Mouse (Mus musculus) hindbrain, embryonic 10.5 days (tissue): ENCODE measurements around the gene Rsrc1. TPM values are rescaled to one million over a fixed set of nuclear protein-coding genes. Genes with fewer than 3 reads are reported as not detected.
A peak's percentile ranks its signal among the peaks of the same experiment; 100 is the strongest.

Experiments used
- DNase-seq: peaks from one replicate; pipeline ENCODE4 v3.0.0-alpha.2; 2017; ENCODE audit warnings: low spot score
- H3K27ac ChIP-seq: fragments of 300-500 bp; sonication (generic); 2 replicates; pipeline ENCODE4 v1.5.1; 2016; ENCODE audit warnings: mild to moderate bottlenecking, moderate library complexity
- H3K27me3 ChIP-seq: fragments of 300-500 bp; sonication (generic); 2 replicates; pipeline ENCODE4 v1.6.1; 2016; ENCODE audit warnings: mild to moderate bottlenecking; ENCODE audit not compliant: poor library complexity, insufficient read depth, severe bottlenecking
- H3K36me3 ChIP-seq: fragments of 300-500 bp; sonication (generic); 2 replicates; pipeline ENCODE4 v1.6.1; 2016; ENCODE audit warnings: mild to moderate bottlenecking, moderate library complexity
- H3K4me1 ChIP-seq: fragments of 300-500 bp; sonication (generic); replicated peaks from 2 replicates; pipeline ENCODE4 v1.6.1; 2016; ENCODE audit warnings: mild to moderate bottlenecking
- H3K4me3 ChIP-seq: fragments of 300-500 bp; sonication (generic); 2 replicates; pipeline ENCODE4 v1.5.1; 2016; ENCODE audit warnings: mild to moderate bottlenecking, moderate library complexity
- H3K9me3 ChIP-seq: fragments of 300-500 bp; sonication (generic); 2 replicates; pipeline ENCODE4 v1.6.1; 2016; ENCODE audit warnings: mild to moderate bottlenecking, moderate library complexity
- WGBS: fragments of 180-500 bp; shearing (Covaris S2); methylation state at CpG from one replicate; pipeline ENCODE4 v1.1.7; 2016; 5-methylcytosine and 5-hydroxymethylcytosine counted together
- polyA plus RNA-seq: library from polyadenylated mRNA; unstranded; fragments of >200 nt; fragmentation: Nextera tagmentation; extraction: Ambion mirVana; gene quantifications from 2 replicates; pipeline ENCODE4 v1.2.1, GENCODE M21; 2016

Gene Rsrc1
- polyA plus RNA-seq, 1 experiment from 2014 or later = 31.7 TPM

GRCm38 (mm10) chr3:66977811-66978456 lies 3.3 kb upstream of the Rsrc1 start:
- H3K4me1 ChIP-seq = peaks cover 47% of the 10 kb centered on the region
- peak overlapping the region; percentile 62; the same call in 1 of the 2 replicates for H3K4me3 ChIP-seq
- H3K36me3 ChIP-seq = no peaks in the 10 kb centered on the region
- H3K27me3 ChIP-seq = peaks cover 100% of the 10 kb centered on the region
- 1% methylated on average over 25 of the region's 25 CpGs for WGBS
- H3K27ac ChIP-seq = 0 out of 2 replicates have a peak overlapping the region, but pooled peaks have one; percentile 74
- H3K9me3 ChIP-seq = no peaks in the 10 kb centered on the region
- DNase-seq = peak; percentile 38

GRCm38 (mm10) chr3:66978457-66979381 lies 2.5 kb upstream of the Rsrc1 start:
- peaks cover 40% of the 10 kb centered on the region for H3K4me1 ChIP-seq
- peak; percentile 60 for DNase-seq

GRCm38 (mm10) chr3:66979491-66979890 lies 1.7 kb upstream of the Rsrc1 start:
- Histone ChIP-seq H3K27ac (no peak overlapping the region), H3K27me3 (peaks cover 100% of the 10 kb centered on the region), H3K36me3 (no peaks in the 10 kb centered on the region), H3K9me3 (no peaks in the 10 kb centered on the region), H3K4me1 (peaks cover 39% of the 10 kb centered on the region), H3K4me3 (peak overlapping the region; percentile 62)
- DNase-seq = peak; percentile 33
- WGBS = 4% methylated on average over 9 of the region's 9 CpGs

More at GRCm38 (mm10) chr3:66978457-66979381, 2.5 kb upstream of the Rsrc1 start:
- H3K27me3 ChIP-seq = peaks cover 100% of the 10 kb centered on the region
- peak overlapping the region; percentile 62 for H3K4me3 ChIP-seq
- H3K9me3 ChIP-seq = no peaks in the 10 kb centered on the region
- no peaks in the 10 kb centered on the region for H3K36me3 ChIP-seq
- H3K27ac ChIP-seq = peak overlapping the region; percentile 74
- WGBS = under 1% methylated on average over 45 of the region's 45 CpGs

DNA sequence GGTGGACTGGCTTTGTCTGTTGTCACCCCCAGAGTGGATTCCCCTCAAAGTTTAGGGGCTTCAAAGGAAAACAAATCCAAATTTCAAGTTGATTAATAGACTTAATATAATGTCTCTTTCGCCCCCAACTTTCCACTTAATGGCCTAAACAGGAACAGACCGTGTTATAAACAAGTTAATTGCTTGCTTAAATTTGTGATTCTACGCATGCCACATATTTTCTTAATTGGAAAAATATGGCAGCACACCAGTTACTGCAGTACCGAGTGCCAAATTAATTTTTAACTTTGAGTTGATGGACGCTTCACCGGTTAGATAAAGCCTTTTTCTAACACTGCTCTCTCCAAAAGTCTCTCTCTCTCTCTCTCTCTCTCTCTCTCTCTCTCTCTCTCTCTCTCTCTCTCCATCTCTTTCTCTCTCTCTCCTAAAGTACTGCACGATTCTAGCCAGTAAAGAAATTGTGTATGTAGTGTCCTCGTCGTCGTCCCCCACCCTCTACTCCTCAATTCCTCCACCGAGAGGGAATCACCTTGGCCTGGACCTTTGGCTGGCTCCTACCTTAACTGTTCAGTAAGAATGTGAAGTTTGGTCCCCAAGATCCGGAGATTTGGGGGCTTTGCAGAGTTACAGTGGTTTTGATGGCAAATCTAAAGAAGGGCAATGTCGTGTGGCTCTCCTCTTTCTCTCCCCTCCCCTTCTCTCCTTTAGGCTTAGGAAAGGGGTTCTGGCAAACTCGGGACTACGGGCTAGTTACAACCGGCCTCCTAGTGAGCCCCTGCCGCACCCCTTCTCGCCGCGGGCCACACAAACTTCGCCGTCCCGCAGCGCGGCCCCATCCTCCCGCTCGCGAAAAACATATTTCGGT lies 847 bp upstream of the Rsrc1 start:
- WGBS = 2% methylated on average over 29 of the region's 29 CpGs
- peaks cover 99% of the 10 kb centered on the region for H3K27me3 ChIP-seq

GRCm38 (mm10) chr3:66981706-66982105 lies 516 bp downstream of the Rsrc1 start, which contains the start of gene Shox2:
Shox2 (minus strand) TSS chr3:66981771.
- Histone ChIP-seq H3K27me3 (peaks cover 86% of the 10 kb centered on the region), H3K36me3 (no peaks in the 10 kb centered on the region), H3K4me1 (peaks cover 46% of the 10 kb centered on the region), H3K4me3 (peak within 1 kb of the TSS; percentile 62), H3K27ac (peak within 1 kb of the TSS; percentile 81), H3K9me3 (no peaks in the 10 kb centered on the region)
- no peak for DNase-seq
- 0% methylated on average over 15 of the region's 15 CpGs for WGBS

More for the DNA sequence above, 847 bp upstream of the Rsrc1 start:
- Histone ChIP-seq H3K9me3 (no peaks in the 10 kb centered on the region), H3K4me3 (peak overlapping the region; percentile 62), H3K4me1 (peaks cover 39% of the 10 kb centered on the region), H3K36me3 (no peaks in the 10 kb centered on the region), H3K27ac (peak overlapping the region; percentile 81)
- peak; percentile 44 for DNase-seq

DNA sequence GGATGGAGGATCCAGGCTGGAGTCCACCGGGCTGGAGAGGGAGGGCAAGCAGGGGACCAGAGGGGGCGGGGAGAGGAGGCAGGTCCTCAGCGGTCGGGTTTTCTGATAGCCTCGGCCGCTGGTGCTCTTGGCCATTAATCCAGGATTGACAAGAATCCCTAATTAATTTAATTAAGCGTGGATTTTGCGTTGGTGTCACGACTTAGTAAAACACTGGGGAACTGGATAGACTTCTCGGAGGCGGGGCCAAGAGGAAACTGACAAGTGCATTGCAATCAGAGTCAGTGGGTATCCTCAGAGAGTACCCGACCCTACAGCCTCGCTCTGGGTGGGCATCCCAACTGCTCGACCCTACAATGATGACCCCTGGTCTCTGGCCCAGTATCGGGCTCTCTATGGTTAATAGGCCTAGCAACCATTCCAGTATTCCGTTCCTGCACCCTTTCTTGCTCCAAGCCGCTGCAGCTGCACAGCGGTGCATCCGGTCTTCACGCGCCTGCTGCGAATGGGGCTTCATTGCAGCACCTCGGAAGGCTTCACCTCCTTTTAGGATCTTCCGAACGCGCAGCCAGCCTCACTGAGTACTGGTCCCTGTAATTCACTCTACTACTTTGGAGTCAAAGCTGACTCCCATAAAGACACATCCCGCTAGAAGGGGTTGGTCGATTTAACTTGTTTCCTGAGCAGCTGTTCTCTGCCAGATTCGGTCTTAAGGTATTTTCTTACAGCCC lies 1.2 kb downstream of the Rsrc1 start:
- peak overlapping the region; percentile 62 for H3K4me3 ChIP-seq
- peaks cover 43% of the 10 kb centered on the region for H3K4me1 ChIP-seq
- peak; percentile 69 for DNase-seq
- H3K27me3 ChIP-seq = peaks cover 79% of the 10 kb centered on the region
- H3K9me3 ChIP-seq = no peaks in the 10 kb centered on the region
- no peaks in the 10 kb centered on the region for H3K36me3 ChIP-seq
- H3K27ac ChIP-seq = peak overlapping the region; percentile 81; the same call in 1 of the 2 replicates
- under 1% methylated on average over 29 of the region's 29 CpGs for WGBS

GRCm38 (mm10) chr3:66983481-66983880 lies 2.3 kb downstream of the Rsrc1 start:
- no peak overlapping the region for H3K27ac ChIP-seq
- DNase-seq = no peak
- no peak overlapping the region for H3K4me3 ChIP-seq
- H3K9me3 ChIP-seq = no peaks in the 10 kb centered on the region
- peaks cover 42% of the 10 kb centered on the region for H3K4me1 ChIP-seq
- 12% methylated on average over 3 of the region's 3 CpGs for WGBS
- H3K27me3 ChIP-seq = peaks cover 68% of the 10 kb centered on the region
- no peaks in the 10 kb centered on the region for H3K36me3 ChIP-seq

GRCm38 (mm10) chr3:66985539-66986286 lies 4.5 kb downstream of the Rsrc1 start:
- H3K36me3 ChIP-seq = no peaks in the 10 kb centered on the region
- H3K4me1 ChIP-seq = peaks cover 31% of the 10 kb centered on the region
- WGBS = under 1% methylated on average over 60 of the region's 60 CpGs
- peaks cover 46% of the 10 kb centered on the region for H3K27me3 ChIP-seq
- H3K27ac ChIP-seq = peak overlapping the region; percentile 96
- peak overlapping the region; percentile 71 for H3K4me3 ChIP-seq
- DNase-seq = peak; percentile 91
- H3K9me3 ChIP-seq = no peaks in the 10 kb centered on the region

DNA sequence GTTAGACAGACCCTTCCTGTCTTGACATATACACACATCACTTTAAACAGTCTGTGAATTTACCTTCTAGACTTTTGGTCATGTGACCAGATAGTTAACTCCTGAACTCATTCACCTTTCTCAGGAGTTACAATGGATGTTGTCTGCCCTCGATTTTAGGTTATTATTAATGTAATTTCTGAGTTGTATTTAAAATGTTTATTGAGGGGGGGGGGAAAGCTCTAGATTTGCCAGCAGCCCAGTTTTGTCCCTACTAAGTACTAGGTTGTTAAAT lies 5.0 kb downstream of the Rsrc1 start:
- no peaks in the 10 kb centered on the region for H3K9me3 ChIP-seq
- H3K27ac ChIP-seq = peak overlapping the region; percentile 96
- peaks cover 41% of the 10 kb centered on the region for H3K27me3 ChIP-seq
- peak overlapping the region; percentile 71 for H3K4me3 ChIP-seq
- DNase-seq = no peak
- H3K4me1 ChIP-seq = peaks cover 26% of the 10 kb centered on the region
- H3K36me3 ChIP-seq = no peaks in the 10 kb centered on the region
- WGBS = 12% methylated on average over 1 of the region's 1 CpGs

- no peaks in the 10 kb centered on the region for H3K9me3 ChIP-seq
- 92% methylated on average over 1 of the region's 1 CpGs for WGBS
- no peak overlapping the region for H3K4me3 ChIP-seq
- no peak for DNase-seq
- no peaks in the 10 kb centered on the region for H3K4me1 ChIP-seq
- H3K27me3 ChIP-seq = no peaks in the 10 kb centered on the region
- peaks cover 52% of the 10 kb centered on the region for H3K36me3 ChIP-seq
- H3K27ac ChIP-seq = no peak overlapping the region
These were observed 15.6 kb downstream of the Rsrc1 start for GRCm38 (mm10) chr3:66996820-66997219.

DNA sequence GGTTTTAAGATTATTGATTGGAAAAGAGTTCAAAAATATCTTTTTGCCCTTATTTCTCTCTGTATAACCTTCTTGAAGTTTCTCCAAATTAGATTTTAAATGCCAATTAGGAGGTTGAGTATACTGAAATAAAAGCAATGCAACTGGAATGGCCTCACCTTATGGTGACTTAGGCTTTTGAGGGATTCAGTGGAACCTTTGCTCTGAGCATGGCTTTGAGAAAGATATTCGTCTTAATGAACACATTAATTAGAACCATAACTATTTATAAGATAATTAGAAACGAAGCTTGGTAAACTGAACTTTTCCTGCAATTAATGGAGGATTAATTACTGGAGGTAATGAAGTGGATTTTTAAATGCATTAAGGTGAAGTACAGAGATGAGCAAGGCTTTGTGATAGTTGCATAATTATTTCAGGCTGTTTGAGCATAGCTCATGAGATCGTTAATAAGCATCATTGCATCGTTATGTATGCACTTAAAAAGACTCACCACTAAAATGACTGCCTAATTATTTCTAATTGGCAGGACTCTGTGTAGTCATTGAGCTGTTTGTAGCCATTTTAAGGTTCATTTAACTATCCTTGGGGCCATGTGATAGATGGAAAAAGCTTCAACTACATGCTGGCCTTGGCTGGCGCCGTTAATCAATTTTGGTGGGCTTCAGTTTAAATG lies 55.3 kb downstream of the Rsrc1 start:
- H3K4me3 ChIP-seq = no peak overlapping the region
- WGBS = 91% methylated on average over 6 of the region's 6 CpGs
- no peak overlapping the region for H3K27ac ChIP-seq
- H3K4me1 ChIP-seq = no peaks in the 10 kb centered on the region
- no peaks in the 10 kb centered on the region for H3K27me3 ChIP-seq
- DNase-seq = no peak
- peaks cover 7% of the 10 kb centered on the region; the same call in 1 of the 2 replicates for H3K36me3 ChIP-seq
- peaks cover 2% of the 10 kb centered on the region for H3K9me3 ChIP-seq
